8 mouse cellular contexts compared by ENCODE assay signal in the genomic region with DNA sequence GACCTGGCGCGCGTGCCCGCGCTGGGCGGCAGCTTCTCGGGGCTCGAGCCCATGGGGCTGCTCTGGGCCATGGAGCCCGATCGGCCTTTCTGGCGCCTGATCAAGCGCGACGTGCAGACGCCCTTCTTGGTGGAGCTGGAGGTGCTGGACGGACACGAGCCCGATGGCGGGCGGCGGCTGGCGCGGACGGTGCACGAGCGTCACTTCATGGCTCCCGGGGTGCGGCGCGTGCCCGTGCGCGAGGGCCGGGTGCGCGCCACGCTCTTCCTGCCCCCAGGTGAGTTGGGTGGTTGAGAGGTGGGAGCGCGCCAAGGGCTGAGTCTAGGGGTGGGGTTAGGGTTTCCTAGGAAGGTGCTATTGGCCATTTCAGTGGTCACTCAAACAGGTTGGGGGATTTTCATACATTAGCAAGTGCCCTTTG. TPM values are rescaled to one million over a fixed set of nuclear protein-coding genes. Genes with fewer than 3 reads are reported as not detected.
DNase-seq lines count a peak whose midpoint lies in the region; ATAC-seq and TF ChIP-seq lines count a peak whose summit lies in the region.
"Not testable (repeated sequence)": the region's sequence is repeated elsewhere in the genome, so short reads cannot be mapped to it uniquely, and the experiment has no call there.

Gm49366 (plus strand) TSS at position 245 of the 421 bp plus-strand sequence.

- not testable (repeated sequence) for TF ChIP-seq EP300 in liver, postnatal 0 days (IDR thresholded peaks at IDR 0.05; ENCODE audit: low read depth)

- ATAC-seq in hindbrain, embryonic 13.5 days (ENCODE audit: low FRiP score); neural tube, embryonic 11.5 days (ENCODE audit: insufficient read depth, low FRiP score, low TSS enrichment): not testable (repeated sequence)
- peak; percentile 73 for ATAC-seq in liver, postnatal 0 days

- H3K27ac ChIP-seq in hindbrain, embryonic 13.5 days; neural tube, embryonic 11.5 days (ENCODE audit: low read depth, low read length): not testable (repeated sequence)
- peak within 1 kb of the TSS; percentile 79 for H3K27ac ChIP-seq in liver, postnatal 0 days (ENCODE audit: low read depth)

- TF ChIP-seq CTCF in liver, postnatal 0 days (IDR thresholded peaks at IDR 0.05; ENCODE audit: low read depth): not testable (repeated sequence)

- not testable (repeated sequence) for H3K4me1 ChIP-seq in hindbrain, embryonic 13.5 days (replicated peaks); liver, postnatal 0 days (ENCODE audit: insufficient read depth); neural tube, embryonic 11.5 days (ENCODE audit: control insufficient read depth, insufficient read depth, low read length)

- H3K9ac ChIP-seq in hindbrain, embryonic 13.5 days: peak within 1 kb of the TSS; percentile 70
- H3K9ac ChIP-seq in liver, postnatal 0 days (replicated peaks): peak within 1 kb of the TSS; percentile 59
- peak within 1 kb of the TSS; percentile 47 for H3K9ac ChIP-seq in neural tube, embryonic 11.5 days (ENCODE audit: low read length)

- peak within 1 kb of the TSS; percentile 60 for H3K4me2 ChIP-seq in hindbrain, embryonic 13.5 days
- peak within 1 kb of the TSS; percentile 67 for H3K4me2 ChIP-seq in liver, postnatal 0 days (ENCODE audit: low read depth, low read length)
- H3K4me2 ChIP-seq in neural tube, embryonic 11.5 days (ENCODE audit: low read depth): peak within 1 kb of the TSS; percentile 55

- peak within 1 kb of the TSS; percentile 43 for H3K4me3 ChIP-seq in hindbrain, embryonic 13.5 days
- peak within 1 kb of the TSS; percentile 51 for H3K4me3 ChIP-seq in liver, postnatal 0 days (ENCODE audit: low read depth, low read length)
- H3K4me3 ChIP-seq in neural tube, embryonic 11.5 days (ENCODE audit: low read depth, low read length): peak within 1 kb of the TSS; percentile 37

- not testable (repeated sequence) for H3K36me3 ChIP-seq in hindbrain, embryonic 13.5 days; liver, postnatal 0 days (replicated peaks; ENCODE audit: insufficient read depth, low read length); neural tube, embryonic 11.5 days (ENCODE audit: control insufficient read depth, insufficient read depth, low read length)

- H3K9me3 ChIP-seq in hindbrain, embryonic 13.5 days; liver, postnatal 0 days (ENCODE audit: low read length); neural tube, embryonic 11.5 days (ENCODE audit: control insufficient read depth, low read length): not testable (repeated sequence)

- H3K27me3 ChIP-seq in hindbrain, embryonic 13.5 days; liver, postnatal 0 days (ENCODE audit: insufficient read depth, low read length); neural tube, embryonic 11.5 days (ENCODE audit: control insufficient read depth, insufficient read depth, low read length): not testable (repeated sequence)

- WGBS in hindbrain, embryonic 13.5 days: 3% methylated on average over 39 of the region's 39 CpGs
- WGBS in liver, postnatal 0 days (ENCODE audit: insufficient replicate concordance): 9% methylated on average over 29 of the region's 39 CpGs
- WGBS in neural tube, embryonic 11.5 days: 5% methylated on average over 32 of the region's 39 CpGs

- peak; percentile 8 for DNase-seq in T-cell, adult 2 months (ENCODE audit: low spot score)
- peak; percentile 41 to 46 for DNase-seq in cerebellum, postnatal 36 days
- peak; percentile 40 to 43 for DNase-seq in frontal cortex, postnatal 36 days (ENCODE audit: low spot score in 2 of 2)
- peak; percentile 32 for DNase-seq in layer of hippocampus, adult 11-12 months (ENCODE audit: low spot score)
- peak; percentile 61 for DNase-seq in liver, postnatal 0 days
- DNase-seq in neural tube, embryonic 11.5 days (ENCODE audit: low spot score): peak; percentile 29
- DNase-seq in testis, postnatal 14 days (ENCODE audit: low spot score): peak; percentile 64

RNA-seq across cellular contexts. Expression of gene Gm49366, which starts in this region (rescaled TPM):
- not detected in 2 replicates for polyA plus RNA-seq in hindbrain, embryonic 13.5 days (2015; fragmentation: Nextera tagmentation; extraction: Ambion mirVana)
- not detected in 2 replicates for polyA plus RNA-seq in liver, postnatal 0 days (2015; fragmentation: Nextera tagmentation; extraction: Ambion mirVana)
- polyA plus RNA-seq in neural tube, embryonic 11.5 days (2014; fragmentation: Nextera tagmentation; extraction: Ambion mirVana): not detected in 2 replicates

Comparison
In these comparisons a context has a peak if more than half of its experiments do, and no peak if none do; other contexts are left out.
1. Peak in DNase-seq, ATAC-seq, H3K4me3 ChIP-seq, H3K27ac ChIP-seq, H3K9ac ChIP-seq and H3K4me2 ChIP-seq in liver, postnatal 0 days; RNA of the gene not detected or under 1 TPM.
2. Peak in DNase-seq, H3K4me3 ChIP-seq, H3K9ac ChIP-seq and H3K4me2 ChIP-seq in neural tube, embryonic 11.5 days; RNA of the gene not detected or under 1 TPM.
3. DNase-seq: peak in every context shown above with its lines; median percentile 64 in testis, postnatal 14 days; 61 in liver, postnatal 0 days; 44 in cerebellum, postnatal 36 days; 42 in frontal cortex, postnatal 36 days; 32 in layer of hippocampus, adult 11-12 months; 29 in neural tube, embryonic 11.5 days; 8 in T-cell, adult 2 months.